Mouse (Mus musculus): Measurements from ENCODE around the gene Chil1.

Gene Chil1

GRCm38 (mm10) chr1:134201751-134202420 is 19.9 kb downstream of the Chil1 start:
- peak; percentile 43 for DNase-seq (ENCODE audit: low read depth, low spot score)

- DNase-seq (ENCODE audit: low read depth, low spot score) = no peak
These were observed 22.3 kb downstream of the Chil1 start for GRCm38 (mm10) chr1:134204230-134204629.

- no peak for DNase-seq (ENCODE audit: low read depth, low spot score)
These were observed 23.5 kb downstream of the Chil1 start for GRCm38 (mm10) chr1:134205296-134206018.

GRCm38 (mm10) chr1:134206085-134206484 is 24.1 kb downstream of the Chil1 start:
- DNase-seq (ENCODE audit: low read depth, low spot score) = no peak

- no peak for DNase-seq (ENCODE audit: low read depth, low spot score)
These were observed 28.3 kb downstream of the Chil1 start for GRCm38 (mm10) chr1:134210179-134210755.

GRCm38 (mm10) chr1:134211043-134211442 is 29.1 kb downstream of the Chil1 start:
- no peak for DNase-seq (ENCODE audit: low read depth, low spot score)

- DNase-seq (ENCODE audit: low read depth, low spot score) = no peak
These were observed 29.7 kb downstream of the Chil1 start for GRCm38 (mm10) chr1:134211631-134212030.

- no peak for DNase-seq (ENCODE audit: low read depth, low spot score)
These were observed 30.4 kb downstream of the Chil1 start for GRCm38 (mm10) chr1:134212351-134212750.

GRCm38 (mm10) chr1:134213405-134213804 is 31.4 kb downstream of the Chil1 start:
- DNase-seq (ENCODE audit: low read depth, low spot score) = no peak

GRCm38 (mm10) chr1:134215059-134215458 is 33.1 kb downstream of the Chil1 start:
- DNase-seq (ENCODE audit: low read depth, low spot score) = no peak

- DNase-seq (ENCODE audit: low read depth, low spot score) = no peak
These were observed 34.0 kb downstream of the Chil1 start for GRCm38 (mm10) chr1:134215751-134216628.

- no peak for DNase-seq (ENCODE audit: low read depth, low spot score)
These were observed 34.6 kb downstream of the Chil1 start for GRCm38 (mm10) chr1:134216629-134216971.

- DNase-seq (ENCODE audit: low read depth, low spot score) = no peak
These were observed 35.1 kb downstream of the Chil1 start for GRCm38 (mm10) chr1:134217028-134217481.

- no peak for DNase-seq (ENCODE audit: low read depth, low spot score)
These were observed 36.0 kb downstream of the Chil1 start for GRCm38 (mm10) chr1:134217942-134218341.

- DNase-seq (ENCODE audit: low read depth, low spot score) = no peak
These were observed 37.6 kb downstream of the Chil1 start for GRCm38 (mm10) chr1:134219608-134220007.

GRCm38 (mm10) chr1:134221172-134221571 is 39.2 kb downstream of the Chil1 start:
- DNase-seq (ENCODE audit: low read depth, low spot score) = no peak

GRCm38 (mm10) chr1:134222122-134223055 is 40.4 kb downstream of the Chil1 start:
- no peak for DNase-seq (ENCODE audit: low read depth, low spot score)

GRCm38 (mm10) chr1:134224649-134225227 is 42.8 kb downstream of the Chil1 start:
- no peak for DNase-seq (ENCODE audit: low read depth, low spot score)

- DNase-seq (ENCODE audit: low read depth, low spot score) = no peak
These were observed 43.4 kb downstream of the Chil1 start for GRCm38 (mm10) chr1:134225375-134225774.

GRCm38 (mm10) chr1:134226739-134227138 is 44.8 kb downstream of the Chil1 start:
- no peak for DNase-seq (ENCODE audit: low read depth, low spot score)

Measured in WW6 (cell line).